Mouse (Mus musculus) lung, adult 2 months (tissue): Measurements from ENCODE around the gene Exoc6b.

Experiments used
- CTCF ChIP-seq: fragments of 200-500 bp; IDR thresholded peaks from 2 replicates; pipeline ENCODE4 v1.5.1; 2011; ENCODE audit warnings: mild to moderate bottlenecking, low read length, control low read depth; ENCODE audit not compliant: insufficient read depth
- POLR2A ChIP-seq: fragments of 200-500 bp; IDR thresholded peaks from 2 replicates; pipeline ENCODE4 v1.6.1; 2011; ENCODE audit warnings: low read depth, mild to moderate bottlenecking, control low read depth, low read length, borderline replicate concordance; ENCODE audit errors: extremely low read depth

DNA sequence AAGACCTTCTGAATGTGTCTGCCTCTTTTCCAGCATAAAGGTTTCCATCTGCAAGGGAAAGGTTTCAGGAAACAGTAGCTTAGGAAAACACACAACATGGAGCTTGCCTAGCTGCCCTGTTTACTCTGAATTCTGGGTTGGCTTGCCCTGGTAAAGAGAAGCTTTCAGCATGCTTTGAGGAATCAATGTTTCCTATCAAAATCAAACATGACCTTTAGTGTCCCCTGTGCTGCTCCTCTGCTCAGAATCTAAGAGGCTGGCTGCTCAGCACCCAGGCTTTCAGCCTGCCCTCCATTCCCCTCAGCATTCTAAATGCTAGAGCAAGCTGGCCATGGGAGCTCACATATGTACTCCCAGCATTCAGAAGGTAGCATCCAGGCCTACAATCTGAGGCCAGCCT lies 228.2 kb downstream of the Exoc6b start:
- TF ChIP-seq CTCF (no peak), POLR2A (no peak)
